Mouse (Mus musculus): ENCODE data around the gene S100a5. TPM values are rescaled to one million over a fixed set of nuclear protein-coding genes. Genes with fewer than 3 reads are reported as not detected.

Gene S100a5
- polyA plus RNA-seq, 1 experiment from 2014 or later = not detected

DNA sequence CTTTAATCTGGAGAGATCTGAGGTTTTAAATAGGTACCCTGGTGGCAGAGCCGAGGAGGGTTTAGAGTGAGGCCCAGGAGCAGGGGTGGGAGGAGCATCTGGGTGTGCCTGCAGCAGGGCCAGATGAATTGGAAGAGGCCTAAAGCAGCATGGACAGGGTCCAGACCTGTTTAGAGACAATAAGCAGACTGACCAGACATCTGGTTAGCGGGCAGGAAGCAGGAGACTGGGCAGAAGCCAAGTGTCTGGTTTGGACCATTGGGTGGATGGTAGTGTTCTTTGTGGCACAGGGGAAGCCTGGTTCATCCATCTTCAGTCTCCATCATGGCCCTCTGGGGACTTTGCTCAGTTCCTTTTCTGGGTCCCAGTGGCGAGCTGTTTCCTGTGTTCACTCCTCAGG is 24.4 kb upstream of the S100a5 start:
- no peak for DNase-seq (ENCODE audit: low spot score)
- no peak overlapping the region for H3K9ac ChIP-seq (ENCODE audit: low read depth, low read length)
- no peak overlapping the region for H3K4me3 ChIP-seq (ENCODE audit: low read depth, low read length)
- H3K36me3 ChIP-seq (ENCODE audit: control insufficient read depth, insufficient read depth, low read length) = no peaks in the 10 kb centered on the region
- 35% methylated on average over 3 of the region's 3 CpGs for WGBS
- no peak overlapping the region for H3K27ac ChIP-seq (ENCODE audit: low read depth, low read length)
- no peak overlapping the region for H3K4me2 ChIP-seq
- no peaks in the 10 kb centered on the region for H3K4me1 ChIP-seq (replicated peaks; ENCODE audit: control insufficient read depth, insufficient read depth, low read length)
- H3K27me3 ChIP-seq (replicated peaks; ENCODE audit: control insufficient read depth, insufficient read depth, low read length) = no peaks in the 10 kb centered on the region
- ATAC-seq (replicated peaks; ENCODE audit: low FRiP score) = no peak
- no peaks in the 10 kb centered on the region for H3K9me3 ChIP-seq (ENCODE audit: control insufficient read depth, low read length)

DNA sequence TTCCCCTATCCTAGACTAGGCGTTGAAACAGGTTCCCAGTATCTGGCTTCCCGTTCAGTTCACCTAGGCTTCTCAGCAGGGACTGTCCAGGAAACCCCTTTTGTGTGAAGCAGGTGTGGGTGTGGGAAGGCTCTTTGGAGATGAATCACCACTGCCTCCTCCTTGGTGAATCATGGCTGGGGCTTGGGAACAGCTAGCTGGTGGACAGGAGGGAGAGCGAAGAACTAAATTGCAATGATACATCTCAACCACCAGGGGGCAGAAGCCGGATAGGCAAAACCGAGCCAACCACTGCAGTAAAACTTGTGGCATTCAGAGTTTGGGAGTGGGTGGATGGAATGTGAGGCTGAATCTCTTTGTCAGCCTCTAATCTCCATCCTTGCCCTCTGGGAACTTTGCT is 22.7 kb upstream of the S100a5 start:
- Histone ChIP-seq H3K4me3 (ENCODE audit: low read depth, low read length) (no peak overlapping the region), H3K36me3 (ENCODE audit: control insufficient read depth, insufficient read depth, low read length) (no peaks in the 10 kb centered on the region)
- ATAC-seq (replicated peaks; ENCODE audit: low FRiP score) = no peak; the same call in 1 of the 2 replicates

DNA sequence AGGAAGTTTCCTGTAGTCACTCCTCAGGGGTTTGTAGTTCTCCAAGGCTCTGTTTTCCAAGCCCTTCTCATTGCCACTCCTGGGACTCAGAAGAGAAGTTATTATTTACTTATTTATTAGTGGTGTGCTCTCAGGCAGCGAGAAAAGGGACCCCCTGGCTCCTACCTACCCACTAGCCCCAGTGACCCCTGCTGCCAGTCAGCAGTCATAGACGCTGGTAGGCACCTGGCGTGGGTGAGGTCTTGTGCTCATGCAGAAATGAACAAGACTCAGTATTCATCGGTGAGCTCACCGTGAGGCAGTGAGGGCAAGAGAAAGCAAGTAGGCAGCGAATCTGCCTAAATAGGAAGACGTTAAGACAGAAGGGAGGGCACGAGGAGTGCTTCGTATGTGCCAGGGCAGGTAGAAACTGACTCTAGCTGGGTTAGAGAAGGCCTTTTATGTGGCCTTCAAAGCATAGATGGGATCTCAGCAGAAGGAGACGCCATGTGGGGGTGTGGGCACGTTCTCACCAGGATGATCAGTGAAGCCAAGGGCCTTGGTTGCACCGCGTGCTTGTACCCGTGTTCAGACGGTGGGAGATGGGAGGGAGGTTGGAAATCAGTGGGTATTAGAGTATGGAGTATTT is 22.2 kb upstream of the S100a5 start:
- Histone ChIP-seq H3K9me3 (ENCODE audit: control insufficient read depth, low read length) (no peaks in the 10 kb centered on the region), H3K36me3 (ENCODE audit: control insufficient read depth, insufficient read depth, low read length) (no peaks in the 10 kb centered on the region), H3K9ac (ENCODE audit: low read depth, low read length) (no peak overlapping the region), H3K27me3 (replicated peaks; ENCODE audit: control insufficient read depth, insufficient read depth, low read length) (no peaks in the 10 kb centered on the region), H3K4me3 (ENCODE audit: low read depth, low read length) (no peak overlapping the region), H3K4me1 (replicated peaks; ENCODE audit: control insufficient read depth, insufficient read depth, low read length) (no peaks in the 10 kb centered on the region), H3K4me2 (no peak overlapping the region), H3K27ac (ENCODE audit: low read depth, low read length) (no peak overlapping the region)
- 80% methylated on average over 15 of the region's 15 CpGs for WGBS
- ATAC-seq (replicated peaks; ENCODE audit: low FRiP score) (no peak), DNase-seq (ENCODE audit: low spot score) (no peak)

More for the DNA sequence above, 22.7 kb upstream of the S100a5 start:
- no peak overlapping the region for H3K27ac ChIP-seq (ENCODE audit: low read depth, low read length)
- no peaks in the 10 kb centered on the region for H3K4me1 ChIP-seq (replicated peaks; ENCODE audit: control insufficient read depth, insufficient read depth, low read length)
- no peak overlapping the region for H3K9ac ChIP-seq (ENCODE audit: low read depth, low read length)
- no peak overlapping the region for H3K4me2 ChIP-seq
- no peaks in the 10 kb centered on the region for H3K27me3 ChIP-seq (replicated peaks; ENCODE audit: control insufficient read depth, insufficient read depth, low read length)
- H3K9me3 ChIP-seq (ENCODE audit: control insufficient read depth, low read length) = no peaks in the 10 kb centered on the region
- 30% methylated on average over 5 of the region's 5 CpGs for WGBS
- DNase-seq (ENCODE audit: low spot score) = peak; percentile 61

GRCm38 (mm10) chr3:90586906-90587305 is 21.4 kb upstream of the S100a5 start:
- Histone ChIP-seq H3K4me3 (ENCODE audit: low read depth, low read length) (no peak overlapping the region), H3K27ac (ENCODE audit: low read depth, low read length) (no peak overlapping the region), H3K4me2 (no peak overlapping the region), H3K27me3 (replicated peaks; ENCODE audit: control insufficient read depth, insufficient read depth, low read length) (no peaks in the 10 kb centered on the region), H3K9me3 (ENCODE audit: control insufficient read depth, low read length) (no peaks in the 10 kb centered on the region), H3K9ac (ENCODE audit: low read depth, low read length) (no peak overlapping the region), H3K4me1 (replicated peaks; ENCODE audit: control insufficient read depth, insufficient read depth, low read length) (no peaks in the 10 kb centered on the region), H3K36me3 (ENCODE audit: control insufficient read depth, insufficient read depth, low read length) (no peaks in the 10 kb centered on the region)
- ATAC-seq (replicated peaks; ENCODE audit: low FRiP score) (0 out of 2 replicates have a peak, but pooled peaks have one; percentile 13), DNase-seq (ENCODE audit: low spot score) (no peak)
- WGBS = 37% methylated on average over 10 of the region's 10 CpGs

GRCm38 (mm10) chr3:90587361-90588101 is 20.8 kb upstream of the S100a5 start:
- DNase-seq (ENCODE audit: low spot score) (no peak), ATAC-seq (replicated peaks; ENCODE audit: low FRiP score) (no peak)
- Histone ChIP-seq H3K9me3 (ENCODE audit: control insufficient read depth, low read length) (no peaks in the 10 kb centered on the region), H3K9ac (ENCODE audit: low read depth, low read length) (no peak overlapping the region), H3K27me3 (replicated peaks; ENCODE audit: control insufficient read depth, insufficient read depth, low read length) (no peaks in the 10 kb centered on the region), H3K27ac (ENCODE audit: low read depth, low read length) (no peak overlapping the region), H3K4me3 (ENCODE audit: low read depth, low read length) (no peak overlapping the region), H3K4me1 (replicated peaks; ENCODE audit: control insufficient read depth, insufficient read depth, low read length) (no peaks in the 10 kb centered on the region), H3K36me3 (ENCODE audit: control insufficient read depth, insufficient read depth, low read length) (no peaks in the 10 kb centered on the region), H3K4me2 (no peak overlapping the region)
- WGBS = 86% methylated on average over 14 of the region's 14 CpGs

DNA sequence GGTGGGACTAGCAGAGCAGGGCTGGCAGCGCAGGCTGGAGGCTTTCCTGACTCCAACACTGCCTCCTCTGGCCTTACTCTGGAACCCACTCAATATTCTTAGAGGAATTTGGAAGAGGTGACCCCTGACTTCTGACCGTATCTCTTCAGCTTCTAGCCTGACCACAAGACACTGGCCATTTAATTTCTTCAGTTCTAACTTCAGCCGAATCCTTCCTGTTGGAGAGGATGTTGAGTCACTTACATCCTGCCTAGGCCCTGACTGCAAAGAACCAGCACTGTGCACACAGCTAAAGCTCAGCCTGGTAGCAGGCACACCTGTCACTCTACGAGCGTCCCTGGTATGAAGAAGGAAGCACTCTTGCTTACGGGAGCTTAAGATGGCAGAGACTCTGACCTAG is 18.9 kb upstream of the S100a5 start:
- DNase-seq (ENCODE audit: low spot score) = no peak
- Histone ChIP-seq H3K9me3 (ENCODE audit: control insufficient read depth, low read length) (no peaks in the 10 kb centered on the region), H3K4me2 (no peak overlapping the region), H3K9ac (ENCODE audit: low read depth, low read length) (no peak overlapping the region), H3K4me1 (replicated peaks; ENCODE audit: control insufficient read depth, insufficient read depth, low read length) (no peaks in the 10 kb centered on the region), H3K36me3 (ENCODE audit: control insufficient read depth, insufficient read depth, low read length) (no peaks in the 10 kb centered on the region), H3K27me3 (replicated peaks; ENCODE audit: control insufficient read depth, insufficient read depth, low read length) (no peaks in the 10 kb centered on the region), H3K27ac (ENCODE audit: low read depth, low read length) (no peak overlapping the region), H3K4me3 (ENCODE audit: low read depth, low read length) (no peak overlapping the region)
- WGBS = 59% methylated on average over 6 of the region's 6 CpGs
- 0 out of 2 replicates have a peak, but pooled peaks have one; percentile 13 for ATAC-seq (replicated peaks; ENCODE audit: low FRiP score)

GRCm38 (mm10) chr3:90589947-90590346 is 18.4 kb upstream of the S100a5 start, which contains the start of gene S100a2:
S100a2 (plus strand) TSS chr3:90590247.
- H3K4me1 ChIP-seq (replicated peaks; ENCODE audit: control insufficient read depth, insufficient read depth, low read length) = no peaks in the 10 kb centered on the region
- H3K9me3 ChIP-seq (ENCODE audit: control insufficient read depth, low read length) = no peaks in the 10 kb centered on the region
- H3K4me3 ChIP-seq (ENCODE audit: low read depth, low read length) = no peak within 1 kb of the TSS
- no peak within 1 kb of the TSS for H3K27ac ChIP-seq (ENCODE audit: low read depth, low read length)
- no peak for DNase-seq (ENCODE audit: low spot score)
- H3K4me2 ChIP-seq = no peak within 1 kb of the TSS
- H3K27me3 ChIP-seq (replicated peaks; ENCODE audit: control insufficient read depth, insufficient read depth, low read length) = no peaks in the 10 kb centered on the region
- no peaks in the 10 kb centered on the region for H3K36me3 ChIP-seq (ENCODE audit: control insufficient read depth, insufficient read depth, low read length)
- WGBS = 67% methylated on average over 8 of the region's 8 CpGs
- no peak for ATAC-seq (replicated peaks; ENCODE audit: low FRiP score)
- H3K9ac ChIP-seq (ENCODE audit: low read depth, low read length) = no peak within 1 kb of the TSS

- H3K9me3 ChIP-seq (ENCODE audit: control insufficient read depth, low read length) = no peaks in the 10 kb centered on the region
- no peak overlapping the region for H3K4me2 ChIP-seq
- H3K27ac ChIP-seq (ENCODE audit: low read depth, low read length) = no peak overlapping the region
- no peak overlapping the region for H3K4me3 ChIP-seq (ENCODE audit: low read depth, low read length)
- DNase-seq (ENCODE audit: low spot score) (no peak), ATAC-seq (replicated peaks; ENCODE audit: low FRiP score) (no peak)
- no peaks in the 10 kb centered on the region for H3K4me1 ChIP-seq (replicated peaks; ENCODE audit: control insufficient read depth, insufficient read depth, low read length)
- no peaks in the 10 kb centered on the region for H3K36me3 ChIP-seq (ENCODE audit: control insufficient read depth, insufficient read depth, low read length)
- no peaks in the 10 kb centered on the region for H3K27me3 ChIP-seq (replicated peaks; ENCODE audit: control insufficient read depth, insufficient read depth, low read length)
- H3K9ac ChIP-seq (ENCODE audit: low read depth, low read length) = no peak overlapping the region
- WGBS = 79% methylated on average over 1 of the region's 1 CpGs
Observed at GRCm38 (mm10) chr3:90594466-90594865, 13.9 kb upstream of the S100a5 start.

DNA sequence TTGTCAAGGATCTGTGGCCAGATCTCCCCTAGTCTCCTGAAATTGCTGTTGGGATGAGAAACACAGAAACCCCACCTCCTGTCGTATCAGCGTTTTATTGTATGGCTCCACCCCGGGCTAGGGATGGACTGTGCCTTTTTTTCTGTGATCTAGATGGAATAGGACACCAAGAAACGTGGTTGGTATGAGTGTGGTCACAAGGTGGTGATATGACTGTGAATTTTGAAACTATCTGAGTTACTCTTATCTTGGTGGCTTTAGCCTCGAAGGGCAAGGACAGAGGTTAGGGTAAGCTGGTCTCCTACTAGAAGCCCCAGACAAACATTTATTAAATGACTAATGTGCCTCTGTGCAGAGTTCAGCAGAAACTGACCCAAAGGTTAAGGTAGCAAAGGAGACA is 12.8 kb upstream of the S100a5 start:
- no peak overlapping the region for H3K4me2 ChIP-seq
- H3K9me3 ChIP-seq (ENCODE audit: control insufficient read depth, low read length) = no peaks in the 10 kb centered on the region
- 53% methylated on average over 5 of the region's 5 CpGs for WGBS
- H3K9ac ChIP-seq (ENCODE audit: low read depth, low read length) = no peak overlapping the region
- DNase-seq (ENCODE audit: low spot score) (no peak), ATAC-seq (replicated peaks; ENCODE audit: low FRiP score) (no peak)
- H3K27me3 ChIP-seq (replicated peaks; ENCODE audit: control insufficient read depth, insufficient read depth, low read length) = no peaks in the 10 kb centered on the region
- H3K27ac ChIP-seq (ENCODE audit: low read depth, low read length) = no peak overlapping the region
- no peaks in the 10 kb centered on the region for H3K4me1 ChIP-seq (replicated peaks; ENCODE audit: control insufficient read depth, insufficient read depth, low read length)
- no peak overlapping the region for H3K4me3 ChIP-seq (ENCODE audit: low read depth, low read length)
- no peaks in the 10 kb centered on the region for H3K36me3 ChIP-seq (ENCODE audit: control insufficient read depth, insufficient read depth, low read length)

All from liver, embryonic 11.5 days (tissue).